Mouse (Mus musculus): ENCODE results near the gene P2rx4.
A peak's percentile ranks its signal among the peaks of the same experiment; 100 is the strongest.

- TF ChIP-seq POLR2A (IDR thresholded peaks at IDR 0.05; ENCODE audit: extremely low read depth, insufficient read depth, low read length) (no peak), CTCF (IDR thresholded peaks at IDR 0.05; ENCODE audit: low read depth, low read length) (peak; percentile 93)
Observed at GRCm38 (mm10) chr5:122731321-122731720, 24.0 kb downstream of the P2rx4 start.

All from liver, adult 2 months (tissue).